Mouse (Mus musculus): ENCODE results near the gene Pdcd1lg2. TPM values are rescaled to one million over a fixed set of nuclear protein-coding genes. Genes with fewer than 3 reads are reported as not detected.
A peak's percentile ranks its signal among the peaks of the same experiment; 100 is the strongest.

Pdcd1lg2 gene
- polyA plus RNA-seq, 2 experiments, result not detected

DNA sequence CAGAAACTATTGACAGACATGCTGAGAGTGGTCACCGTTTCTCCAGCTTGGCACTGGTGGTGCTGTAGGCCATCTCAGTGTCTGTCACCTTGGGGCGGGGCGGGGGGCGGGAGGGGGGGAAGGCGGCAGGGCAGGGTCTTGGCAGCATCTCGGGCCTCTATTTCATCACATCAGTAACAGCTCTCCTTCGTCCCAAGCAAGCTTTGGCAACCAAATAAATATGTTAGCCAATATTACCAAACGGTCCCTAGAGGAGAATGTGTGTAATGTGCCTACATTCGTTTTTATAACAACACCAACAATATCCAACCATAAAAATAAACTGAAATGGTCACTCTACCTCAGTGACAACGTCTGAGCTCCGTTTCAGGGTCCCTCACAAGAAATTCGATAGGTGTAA lies 40.6 kb upstream of the Pdcd1lg2 start:
- no peaks in the 10 kb centered on the region for H3K27me3 ChIP-seq (ENCODE audit: control insufficient read depth, insufficient read depth, low read length)
- no peaks in the 10 kb centered on the region for H3K4me1 ChIP-seq (ENCODE audit: control insufficient read depth, insufficient read depth, low read length)
- ATAC-seq (ENCODE audit: low FRiP score, low read depth) (no peak), DNase-seq (ENCODE audit: low spot score) (no peak)
- no peak overlapping the region for H3K27ac ChIP-seq (replicated peaks; ENCODE audit: low read depth, low read length)
- no peaks in the 10 kb centered on the region for H3K9me3 ChIP-seq (ENCODE audit: control insufficient read depth, low read length)
- H3K36me3 ChIP-seq (ENCODE audit: control insufficient read depth, insufficient read depth, low read length), result no peaks in the 10 kb centered on the region
- no peak overlapping the region for H3K4me2 ChIP-seq (replicated peaks; ENCODE audit: low read depth, low read length, severe bottlenecking)
- 59% methylated on average over 12 of the region's 12 CpGs for WGBS
- H3K4me3 ChIP-seq (replicated peaks; ENCODE audit: low read length), result no peak overlapping the region
- TF ChIP-seq POLR2A (IDR thresholded peaks at IDR 0.05; ENCODE audit: borderline replicate concordance, extremely low read depth, insufficient read depth, insufficient read length), result no peak
- H3K9ac ChIP-seq (ENCODE audit: low read depth, low read length, severe bottlenecking), result no peak overlapping the region

DNA sequence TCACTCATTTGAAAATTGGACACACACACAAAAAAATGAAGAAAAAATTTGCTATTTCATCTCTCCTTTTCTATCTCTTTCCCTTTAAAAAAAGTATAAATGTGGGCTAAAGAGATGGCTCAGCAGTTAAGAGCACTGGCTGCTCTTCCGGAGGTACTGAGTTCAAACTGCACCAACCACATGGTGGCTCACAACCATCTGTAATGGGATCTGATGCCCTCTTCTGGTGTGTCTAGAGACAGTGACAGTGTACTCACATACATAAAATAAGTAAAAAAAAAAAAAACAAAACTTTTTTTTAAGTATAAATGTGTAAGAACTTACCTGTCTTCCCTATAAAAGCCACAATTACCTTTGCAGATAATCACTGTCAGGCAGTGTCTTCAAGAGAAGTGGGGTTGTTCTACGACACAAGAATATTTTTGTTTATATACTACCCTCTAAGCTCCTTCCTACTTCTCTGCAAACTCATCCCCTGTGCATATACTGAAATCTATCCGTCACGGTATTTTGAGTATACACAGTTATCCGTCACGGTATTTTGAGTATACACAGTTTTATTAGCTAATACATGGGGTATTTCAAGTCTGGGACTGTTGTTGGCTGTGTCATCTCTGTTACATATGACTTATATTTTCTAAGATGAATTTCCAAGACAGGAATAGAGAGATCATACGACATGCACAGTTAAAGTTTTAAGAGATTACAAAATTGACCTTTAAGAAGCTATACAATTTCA lies 40.0 kb upstream of the Pdcd1lg2 start:
- no peak for DNase-seq (ENCODE audit: low spot score)

DNA sequence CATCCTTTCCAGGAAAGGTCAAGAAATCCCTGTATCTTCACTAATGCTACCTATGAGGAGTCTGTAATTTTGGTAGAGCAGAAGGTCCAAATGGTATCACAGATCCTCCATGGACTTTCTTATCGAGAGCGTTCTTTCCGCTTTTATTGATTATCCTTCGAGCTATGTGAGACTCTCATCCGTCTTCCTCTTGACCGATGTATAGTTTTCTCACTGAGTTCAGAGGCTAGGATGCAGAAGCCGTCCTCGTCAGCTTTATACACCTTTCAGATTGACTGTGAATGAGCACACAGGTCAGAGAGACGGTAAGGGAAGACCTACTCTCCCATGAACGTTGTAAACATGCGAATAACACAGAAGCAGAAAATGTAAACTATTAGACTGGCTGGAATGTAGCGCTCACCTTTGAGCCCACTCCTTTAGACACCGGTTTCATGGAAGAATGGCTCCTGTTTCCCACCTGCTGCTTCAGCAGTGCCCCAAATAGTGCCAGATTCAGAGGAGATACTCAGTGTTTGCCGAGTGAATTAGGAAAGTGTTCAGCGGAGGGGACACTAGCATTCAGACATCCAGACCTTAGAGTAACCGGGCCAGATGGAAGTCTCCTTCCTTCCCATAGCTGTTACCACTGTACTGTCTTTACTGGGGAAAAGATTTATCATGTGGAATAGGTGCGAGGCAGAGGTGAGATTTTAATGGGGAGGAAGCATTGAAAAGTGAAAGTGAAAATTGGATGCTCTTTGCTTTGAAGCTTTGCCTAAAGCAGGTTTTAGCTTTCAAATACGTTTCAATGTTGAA lies 39.2 kb upstream of the Pdcd1lg2 start:
- H3K36me3 ChIP-seq (ENCODE audit: control insufficient read depth, insufficient read depth, low read length), result no peaks in the 10 kb centered on the region
- H3K4me2 ChIP-seq (replicated peaks; ENCODE audit: low read depth, low read length, severe bottlenecking), result no peak overlapping the region; the same call in 1 of the 2 replicates
- WGBS, result 74% methylated on average over 18 of the region's 18 CpGs
- no peak overlapping the region for H3K27ac ChIP-seq (replicated peaks; ENCODE audit: low read depth, low read length)
- H3K27me3 ChIP-seq (ENCODE audit: control insufficient read depth, insufficient read depth, low read length), result no peaks in the 10 kb centered on the region
- ATAC-seq (ENCODE audit: low FRiP score, low read depth) (no peak), DNase-seq (ENCODE audit: low spot score) (no peak)
- H3K4me1 ChIP-seq (ENCODE audit: control insufficient read depth, insufficient read depth, low read length), result no peaks in the 10 kb centered on the region
- H3K9me3 ChIP-seq (ENCODE audit: control insufficient read depth, low read length), result no peaks in the 10 kb centered on the region
- TF ChIP-seq POLR2A (IDR thresholded peaks at IDR 0.05; ENCODE audit: borderline replicate concordance, extremely low read depth, insufficient read depth, insufficient read length), result no peak
- H3K9ac ChIP-seq (ENCODE audit: low read depth, low read length, severe bottlenecking), result no peak overlapping the region
- H3K4me3 ChIP-seq (replicated peaks; ENCODE audit: low read length), result no peak overlapping the region

More for the DNA sequence above, 40.0 kb upstream of the Pdcd1lg2 start:
- Histone ChIP-seq H3K4me1 (ENCODE audit: control insufficient read depth, insufficient read depth, low read length) (no peaks in the 10 kb centered on the region), H3K27me3 (ENCODE audit: control insufficient read depth, insufficient read depth, low read length) (no peaks in the 10 kb centered on the region), H3K27ac (replicated peaks; ENCODE audit: low read depth, low read length) (no peak overlapping the region), H3K4me2 (replicated peaks; ENCODE audit: low read depth, low read length, severe bottlenecking) (no peak overlapping the region), H3K36me3 (ENCODE audit: control insufficient read depth, insufficient read depth, low read length) (no peaks in the 10 kb centered on the region), H3K9ac (ENCODE audit: low read depth, low read length, severe bottlenecking) (no peak overlapping the region), H3K9me3 (ENCODE audit: control insufficient read depth, low read length) (no peaks in the 10 kb centered on the region), H3K4me3 (replicated peaks; ENCODE audit: low read length) (no peak overlapping the region)
- no peak for ATAC-seq (ENCODE audit: low FRiP score, low read depth)
- no peak for TF ChIP-seq POLR2A (IDR thresholded peaks at IDR 0.05; ENCODE audit: borderline replicate concordance, extremely low read depth, insufficient read depth, insufficient read length)
- WGBS, result 89% methylated on average over 7 of the region's 7 CpGs

DNA sequence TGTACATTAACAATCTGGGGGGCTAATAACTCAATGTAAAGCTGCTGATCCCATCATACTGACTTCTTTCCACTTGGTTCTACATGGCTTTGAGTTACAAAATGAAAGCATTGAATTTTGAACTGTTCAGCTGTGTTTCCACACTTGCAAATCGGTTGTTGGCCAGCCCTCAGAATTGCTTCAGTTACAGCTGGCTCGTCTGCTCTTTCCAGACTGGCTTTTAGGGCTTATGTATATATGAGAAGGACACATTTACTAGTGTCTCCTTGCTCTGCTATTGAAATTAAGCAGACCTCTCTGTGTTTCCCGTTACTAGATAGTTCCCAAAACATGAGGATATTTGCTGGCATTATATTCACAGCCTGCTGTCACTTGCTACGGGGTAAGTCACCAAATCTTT lies 38.6 kb upstream of the Pdcd1lg2 start:
- Histone ChIP-seq H3K9me3 (ENCODE audit: control insufficient read depth, low read length) (no peaks in the 10 kb centered on the region), H3K4me3 (replicated peaks; ENCODE audit: low read length) (no peak overlapping the region), H3K36me3 (ENCODE audit: control insufficient read depth, insufficient read depth, low read length) (no peaks in the 10 kb centered on the region), H3K27ac (replicated peaks; ENCODE audit: low read depth, low read length) (no peak overlapping the region), H3K4me2 (replicated peaks; ENCODE audit: low read depth, low read length, severe bottlenecking) (no peak overlapping the region; the same call in 1 of the 2 replicates), H3K4me1 (ENCODE audit: control insufficient read depth, insufficient read depth, low read length) (no peaks in the 10 kb centered on the region), H3K27me3 (ENCODE audit: control insufficient read depth, insufficient read depth, low read length) (no peaks in the 10 kb centered on the region), H3K9ac (ENCODE audit: low read depth, low read length, severe bottlenecking) (no peak overlapping the region)
- no peak for TF ChIP-seq POLR2A (IDR thresholded peaks at IDR 0.05; ENCODE audit: borderline replicate concordance, extremely low read depth, insufficient read depth, insufficient read length)
- peak; percentile 74 for ATAC-seq (ENCODE audit: low FRiP score, low read depth)
- DNase-seq (ENCODE audit: low spot score), result peak; percentile 70
- WGBS, result 44% methylated on average over 4 of the region's 4 CpGs

DNA sequence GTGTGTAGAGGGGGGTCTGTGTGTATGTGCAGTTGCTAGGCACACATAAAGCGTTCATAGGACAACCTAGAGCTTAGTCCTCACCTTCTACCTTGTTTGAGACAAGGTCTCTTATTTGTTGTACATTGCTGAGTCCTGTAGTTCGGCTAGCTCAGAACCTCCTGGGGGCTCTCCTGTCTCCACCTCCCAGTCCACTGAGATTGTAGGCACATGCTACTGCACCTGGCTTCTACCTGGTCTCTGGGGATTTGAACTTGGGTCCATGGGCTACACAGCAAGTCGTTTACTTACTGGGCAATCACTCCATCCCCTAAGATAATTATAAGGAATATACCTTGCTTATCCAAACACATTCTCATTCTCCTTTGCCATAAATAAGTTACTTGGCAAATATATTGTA lies 38.1 kb upstream of the Pdcd1lg2 start:
- TF ChIP-seq POLR2A (IDR thresholded peaks at IDR 0.05; ENCODE audit: borderline replicate concordance, extremely low read depth, insufficient read depth, insufficient read length), result no peak
- Histone ChIP-seq H3K9ac (ENCODE audit: low read depth, low read length, severe bottlenecking) (no peak overlapping the region), H3K36me3 (ENCODE audit: control insufficient read depth, insufficient read depth, low read length) (no peaks in the 10 kb centered on the region), H3K4me2 (replicated peaks; ENCODE audit: low read depth, low read length, severe bottlenecking) (no peak overlapping the region), H3K9me3 (ENCODE audit: control insufficient read depth, low read length) (no peaks in the 10 kb centered on the region), H3K27me3 (ENCODE audit: control insufficient read depth, insufficient read depth, low read length) (no peaks in the 10 kb centered on the region), H3K4me3 (replicated peaks; ENCODE audit: low read length) (no peak overlapping the region), H3K4me1 (ENCODE audit: control insufficient read depth, insufficient read depth, low read length) (no peaks in the 10 kb centered on the region), H3K27ac (replicated peaks; ENCODE audit: low read depth, low read length) (no peak overlapping the region)
- 79% methylated on average over 3 of the region's 3 CpGs for WGBS
- ATAC-seq (ENCODE audit: low FRiP score, low read depth) (no peak), DNase-seq (ENCODE audit: low spot score) (no peak)

Data from limb, embryonic 14.5 days (tissue).